Mouse (Mus musculus) adrenal gland, postnatal 10 days (tissue): ENCODE results near the gene Fxyd7. TPM values are rescaled to one million over a fixed set of nuclear protein-coding genes. Genes with fewer than 3 reads are reported as not detected.

Experiments used
- DNase-seq: peaks from one replicate; pipeline ENCODE4 v3.0.0; 2021; ENCODE audit warnings: mixed read lengths
- total RNA-seq, 2 experiments: library from RNA; stranded (reverse); gene quantifications; 2 replicates each; pipeline ENCODE4 v1.2.3; 2021

Gene Fxyd7
- total RNA-seq, 2 experiments from 2014 or later, result 7.5 to 18.2 TPM

DNA sequence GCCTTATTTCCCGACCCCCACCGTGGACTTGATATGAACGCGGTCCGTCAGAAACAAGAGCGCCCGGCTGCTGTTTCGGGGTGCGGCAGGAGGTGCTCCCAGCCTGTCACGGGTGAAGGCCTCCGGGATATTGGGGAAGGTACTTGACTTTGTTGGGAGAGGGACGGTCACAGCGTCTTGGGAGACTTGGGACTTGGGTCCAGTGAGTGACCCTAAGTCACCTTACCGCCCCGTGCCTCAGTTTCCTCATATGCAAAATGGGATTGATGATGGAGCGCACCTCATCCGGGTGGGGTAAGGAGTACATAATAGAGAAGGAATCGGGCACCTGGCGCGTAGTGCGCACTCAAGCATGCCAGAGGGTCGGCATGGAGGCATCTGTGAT is 976 bp upstream of the Fxyd7 start:
- DNase-seq, result no peak

DNA sequence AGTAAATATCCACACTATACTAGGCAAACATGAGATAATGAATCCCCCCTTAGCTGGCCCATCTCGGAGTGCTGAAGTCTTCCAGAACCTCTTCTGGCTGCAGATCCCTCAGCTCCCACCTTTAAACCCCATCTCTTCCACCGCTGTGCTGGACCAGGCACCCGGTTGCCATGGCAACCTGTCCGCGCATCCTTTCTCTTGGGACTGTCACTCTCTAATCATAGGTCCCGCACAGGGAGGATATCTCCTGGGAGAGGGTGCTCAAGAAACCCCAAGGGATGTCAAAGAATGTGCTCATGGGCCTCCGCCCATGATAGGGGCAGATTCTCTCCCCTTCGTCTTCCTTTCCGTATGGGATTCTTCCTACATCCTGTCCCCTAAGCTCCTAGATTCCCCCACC is 346 bp downstream of the Fxyd7 start:
- DNase-seq, result no peak

DNA sequence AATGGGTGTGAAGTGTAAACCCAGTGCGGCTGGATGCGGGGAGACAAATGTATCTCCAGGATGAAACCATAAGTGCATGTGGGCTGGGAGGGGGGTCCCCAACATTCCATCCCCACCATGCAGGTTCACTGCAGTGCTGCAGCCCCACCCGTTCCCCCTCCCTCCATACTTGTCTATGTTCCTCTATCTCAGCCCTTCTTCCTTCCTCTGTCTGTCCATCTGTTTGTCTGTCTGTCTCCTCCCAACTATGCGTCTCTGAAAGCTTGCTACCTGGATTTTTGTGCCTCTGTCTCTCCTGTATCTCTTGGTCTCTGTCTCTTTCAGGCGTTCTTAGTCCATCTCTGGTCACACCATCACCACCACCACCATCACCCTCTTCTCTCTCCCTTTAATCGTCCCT is 780 bp downstream of the Fxyd7 start:
- DNase-seq, result no peak

DNA sequence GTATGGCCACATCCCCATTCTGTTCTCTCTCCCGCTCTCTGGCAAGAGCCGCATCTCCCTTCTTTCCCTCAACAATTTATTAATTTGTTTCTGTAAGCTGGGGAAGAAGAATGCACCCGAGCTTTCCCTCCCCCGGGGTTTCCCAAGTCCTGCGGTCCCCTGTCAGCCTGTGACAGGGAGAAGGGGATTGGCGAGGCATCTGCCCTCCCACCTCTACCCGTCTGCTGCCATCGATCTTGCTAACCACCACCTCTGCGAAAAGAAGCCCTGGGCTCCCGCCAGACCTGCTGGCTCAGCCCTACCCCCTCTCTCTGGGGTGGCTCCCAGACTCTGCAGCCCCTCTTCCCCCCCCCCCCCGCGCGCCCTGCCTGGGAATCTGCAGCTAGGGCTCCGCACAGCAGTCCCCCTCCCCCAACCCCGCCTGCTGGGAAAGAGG is 1.4 kb downstream of the Fxyd7 start:
- DNase-seq, result no peak

DNA sequence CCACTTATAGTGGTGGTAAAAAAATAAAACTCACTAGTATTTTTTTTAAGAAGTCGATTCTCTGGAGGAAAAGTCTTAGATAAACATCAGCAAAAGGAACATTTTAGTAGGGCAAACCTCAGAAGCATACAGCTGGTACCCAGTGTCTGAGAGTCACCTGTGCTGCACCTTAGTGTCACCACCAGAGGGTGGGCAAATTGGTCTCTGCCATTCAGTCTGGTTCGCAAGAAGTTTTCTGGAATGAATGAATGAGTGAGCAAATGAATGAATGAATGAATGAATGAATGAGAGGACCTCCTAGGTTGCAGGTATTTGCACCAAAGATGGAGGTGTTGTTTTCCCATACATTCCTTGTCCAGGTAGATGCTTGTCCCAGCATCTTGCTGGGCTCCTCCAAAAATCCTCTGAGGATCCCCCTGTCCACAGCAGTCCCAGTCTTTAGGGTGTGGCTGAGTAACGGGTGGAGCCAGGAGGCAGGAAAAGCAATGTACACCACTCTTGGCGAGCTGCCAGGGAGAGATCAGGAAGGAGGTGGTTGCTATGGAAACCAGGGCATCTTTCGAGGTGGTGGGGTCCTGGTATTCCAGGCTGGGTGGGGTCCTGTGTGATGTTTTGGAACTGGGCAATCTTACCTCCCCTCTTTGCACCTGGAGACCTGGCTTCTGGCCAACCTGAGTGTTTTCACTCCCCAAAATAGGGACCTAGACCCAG is 2.0 kb downstream of the Fxyd7 start:
- no peak for DNase-seq

GRCm38 (mm10) chr7:31042431-31042910 is 8.8 kb downstream of the Fxyd7 start, which contains the start of gene Fxyd5:
Gene Fxyd5, minus strand, starts transcription at chr7:31042481.
- DNase-seq, result no peak

DNA sequence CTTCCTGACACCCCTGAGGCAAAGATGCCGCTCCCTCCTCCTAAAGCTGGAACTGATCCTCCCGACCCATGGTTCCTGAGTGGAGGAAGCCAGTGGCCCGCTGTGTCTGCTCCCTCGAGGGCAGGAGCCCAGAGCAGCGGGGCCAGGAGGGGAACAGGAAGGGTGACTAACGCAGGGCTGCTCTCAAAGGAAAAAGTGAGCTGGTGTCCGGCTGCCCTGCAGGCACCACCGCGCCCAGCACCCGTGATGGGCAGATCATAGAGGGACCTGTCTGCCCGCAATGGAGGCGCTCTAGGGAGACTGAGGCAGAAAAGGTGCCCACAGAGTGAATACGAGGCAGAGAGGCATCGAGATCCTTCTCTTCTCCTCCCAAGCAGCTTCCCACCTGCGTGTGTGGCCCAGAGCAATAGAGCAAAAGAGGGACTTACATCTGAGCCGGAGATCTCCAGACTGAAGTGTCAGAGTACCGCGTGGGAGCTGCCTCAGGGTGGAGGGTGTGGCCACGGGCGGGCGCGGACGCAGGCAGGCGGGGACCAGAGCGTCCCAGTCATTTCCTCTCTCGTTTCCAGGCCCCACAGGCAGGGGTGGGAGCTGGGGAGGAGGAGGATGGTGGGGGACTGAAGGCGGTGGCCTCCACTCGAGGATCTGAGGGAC is 9.5 kb downstream of the Fxyd7 start:
- peak; percentile 61 for DNase-seq

DNA sequence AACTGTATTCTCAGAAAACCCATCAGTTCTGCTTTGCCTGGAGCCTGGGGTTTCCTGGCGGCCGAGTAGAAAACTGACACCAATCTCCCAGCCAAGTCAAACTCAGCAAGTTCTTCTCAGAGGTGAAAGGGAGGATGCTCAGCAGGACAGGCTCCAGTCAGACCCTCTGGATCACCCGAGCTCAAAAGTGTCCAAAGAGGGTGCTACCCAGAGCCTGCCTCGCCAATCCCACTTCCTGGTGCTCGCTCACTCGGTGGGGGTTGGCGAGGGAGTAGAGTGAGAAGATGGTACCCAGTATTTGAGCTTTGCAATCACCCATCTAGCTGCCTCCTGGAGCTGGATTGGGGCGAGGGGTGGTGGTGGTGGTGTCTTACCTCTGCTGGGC is 10.3 kb downstream of the Fxyd7 start:
- no peak for DNase-seq

DNA sequence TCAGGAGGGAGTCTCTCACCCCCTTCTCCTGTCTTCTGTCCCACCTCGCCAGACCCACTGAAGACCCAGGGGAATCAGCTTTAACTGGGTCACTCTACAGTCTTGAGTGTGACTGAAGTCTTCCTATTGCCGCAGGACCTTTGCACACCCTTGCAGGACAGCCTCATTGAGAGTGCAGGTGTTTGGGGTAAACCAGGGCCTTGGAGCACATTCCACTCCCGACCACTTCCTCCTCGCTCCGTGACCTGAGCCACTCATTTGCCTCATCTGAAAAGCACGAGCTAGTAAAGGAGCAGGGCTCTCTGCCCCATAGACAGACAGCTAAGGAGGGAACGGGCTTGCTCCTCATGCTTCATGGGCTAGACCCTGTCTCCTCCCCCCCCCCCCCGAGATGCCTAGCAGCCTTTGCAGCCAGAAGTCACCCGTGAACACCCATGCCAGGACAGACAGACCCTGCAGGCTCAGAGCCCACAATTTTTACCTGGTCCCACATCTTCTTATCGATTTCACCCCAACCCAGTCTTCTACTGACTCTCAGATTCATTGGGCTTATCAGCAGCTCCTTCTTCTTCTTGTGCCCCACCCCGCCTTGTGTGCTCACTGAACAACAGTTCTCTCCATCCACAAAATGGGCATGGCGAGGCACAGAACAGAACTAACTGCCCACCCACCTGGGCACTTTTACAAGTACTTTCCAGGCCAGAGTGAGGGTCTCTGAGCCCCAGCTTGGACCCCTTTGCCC is 10.8 kb downstream of the Fxyd7 start:
- DNase-seq, result no peak

GRCm38 (mm10) chr7:31039011-31039410 is 12.3 kb downstream of the Fxyd7 start:
- DNase-seq, result no peak

DNA sequence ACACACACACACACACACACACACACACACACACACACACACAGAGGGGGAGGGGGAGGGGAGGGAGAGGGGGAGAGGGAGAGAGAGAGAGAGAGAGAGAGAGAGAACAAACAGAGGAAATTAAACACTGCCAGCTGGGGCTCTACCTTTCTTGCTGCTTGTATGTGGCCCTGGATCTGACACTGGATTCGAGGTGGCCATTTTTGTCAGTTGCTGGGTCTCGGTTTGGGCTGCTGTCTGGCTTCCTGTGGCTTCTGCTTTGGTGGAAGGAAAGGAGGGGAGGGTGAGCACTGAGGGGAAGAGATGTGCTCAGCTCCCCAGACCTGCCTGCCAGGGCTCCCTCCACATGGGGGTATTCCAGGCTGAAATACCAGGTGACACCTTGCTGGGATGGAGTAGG is 13.6 kb downstream of the Fxyd7 start:
- DNase-seq, result no peak

DNA sequence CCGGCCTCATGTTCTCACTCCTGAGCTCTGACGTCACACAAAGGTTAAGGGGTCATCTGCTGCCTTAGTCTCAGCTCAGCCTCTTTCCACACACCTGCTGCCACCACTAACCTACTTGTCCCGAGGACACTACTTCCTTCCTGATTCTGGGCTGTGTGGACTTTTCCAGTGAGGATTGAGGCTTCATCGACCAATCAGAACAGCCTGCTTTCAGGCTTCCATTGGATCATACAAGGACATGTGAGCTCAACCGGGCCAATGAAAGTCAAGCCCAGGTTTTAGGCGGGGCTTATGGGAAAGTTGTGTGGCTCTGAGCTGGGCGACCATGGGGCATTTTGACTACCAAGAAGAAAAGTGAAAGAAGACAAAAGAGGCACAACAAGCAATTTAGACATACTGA is 14.3 kb downstream of the Fxyd7 start:
- no peak for DNase-seq

GRCm38 (mm10) chr7:31035291-31035690 is 16.0 kb downstream of the Fxyd7 start:
- no peak for DNase-seq

DNA sequence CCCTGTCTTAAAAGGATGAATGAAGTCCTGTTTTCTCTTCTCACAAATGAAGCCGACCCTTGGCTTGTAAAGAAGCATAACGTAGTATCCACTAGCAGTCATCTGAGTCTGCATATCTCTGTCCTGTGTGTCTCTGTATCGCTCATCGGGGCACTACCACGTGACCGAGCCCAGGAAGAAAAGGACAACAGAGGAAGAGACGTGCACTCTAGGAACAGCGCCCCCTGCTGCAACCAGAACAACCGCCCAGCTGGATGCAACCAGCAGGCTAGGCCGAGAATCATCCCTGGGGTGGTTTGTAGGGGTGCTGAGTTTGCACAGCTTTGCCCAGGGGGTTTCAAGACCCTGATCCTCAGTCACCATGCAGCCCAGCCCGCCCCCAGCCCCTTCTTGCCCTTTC is 16.5 kb downstream of the Fxyd7 start:
- no peak for DNase-seq

GRCm38 (mm10) chr7:31033409-31034165 is 17.7 kb downstream of the Fxyd7 start:
- no peak for DNase-seq

- no peak for DNase-seq
Observed at GRCm38 (mm10) chr7:31031731-31032130, 19.5 kb downstream of the Fxyd7 start.

DNA sequence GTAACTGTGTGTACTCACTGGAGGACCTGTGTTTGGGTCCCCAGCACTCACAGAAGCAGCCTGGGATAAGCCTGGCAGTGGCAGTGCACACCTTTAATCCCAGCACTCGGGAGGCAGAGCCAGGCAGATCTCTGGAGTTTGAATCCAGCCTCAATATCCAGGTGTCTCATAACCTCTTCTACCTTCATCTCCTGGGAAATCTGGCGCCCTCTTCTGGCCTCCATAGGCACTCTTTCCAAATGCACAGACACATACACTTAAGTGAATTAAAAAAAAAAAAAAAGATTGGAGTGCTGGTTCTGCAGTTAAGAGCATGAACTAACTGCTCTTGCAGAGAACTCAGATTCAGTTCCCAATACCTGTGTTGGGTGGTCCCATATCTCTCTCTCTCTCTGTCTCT is 20.6 kb downstream of the Fxyd7 start:
- no peak for DNase-seq

DNA sequence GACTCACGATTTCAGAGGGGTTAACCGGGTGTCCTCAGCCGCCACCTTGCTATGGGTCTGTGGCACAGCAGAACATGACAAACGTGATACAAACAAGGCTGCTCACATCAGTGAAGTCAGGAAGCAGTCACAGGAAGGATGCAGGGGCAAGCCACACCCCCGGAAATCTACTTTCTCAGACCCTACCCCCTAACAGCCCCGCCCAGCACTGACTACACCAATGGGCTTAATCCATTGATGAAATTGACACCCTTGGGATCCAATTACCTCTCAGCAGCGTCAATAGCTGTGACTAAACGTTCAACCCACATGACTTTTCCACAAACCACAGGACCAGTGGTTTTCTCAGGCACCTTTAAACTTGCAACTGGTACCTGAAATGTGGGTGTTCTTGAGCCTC is 22.7 kb downstream of the Fxyd7 start:
- DNase-seq, result no peak

GRCm38 (mm10) chr7:31017104-31017901 is 34.0 kb downstream of the Fxyd7 start:
- peak; percentile 54 for DNase-seq

DNA sequence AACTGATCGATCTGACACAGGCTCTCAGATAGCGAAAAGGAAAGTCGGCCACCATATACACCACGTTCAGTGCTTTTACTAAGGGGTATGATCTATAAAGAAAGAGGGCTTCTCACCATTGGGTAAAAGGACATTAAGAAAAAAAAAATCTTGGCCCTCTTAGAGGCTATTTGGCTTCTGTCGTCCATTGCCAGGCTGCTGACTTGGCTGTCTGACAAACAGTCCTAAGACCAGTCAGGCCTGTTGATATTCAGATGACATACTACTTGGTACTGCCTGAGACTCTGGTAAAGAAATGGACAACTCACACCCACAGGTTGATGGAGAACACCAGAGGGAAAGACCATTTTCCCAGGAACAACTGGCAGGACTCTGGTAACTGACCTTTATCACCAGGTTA is 38.3 kb downstream of the Fxyd7 start:
- DNase-seq, result no peak

- no peak for DNase-seq
Observed at GRCm38 (mm10) chr7:31008889-31009288, 42.4 kb downstream of the Fxyd7 start.

DNA sequence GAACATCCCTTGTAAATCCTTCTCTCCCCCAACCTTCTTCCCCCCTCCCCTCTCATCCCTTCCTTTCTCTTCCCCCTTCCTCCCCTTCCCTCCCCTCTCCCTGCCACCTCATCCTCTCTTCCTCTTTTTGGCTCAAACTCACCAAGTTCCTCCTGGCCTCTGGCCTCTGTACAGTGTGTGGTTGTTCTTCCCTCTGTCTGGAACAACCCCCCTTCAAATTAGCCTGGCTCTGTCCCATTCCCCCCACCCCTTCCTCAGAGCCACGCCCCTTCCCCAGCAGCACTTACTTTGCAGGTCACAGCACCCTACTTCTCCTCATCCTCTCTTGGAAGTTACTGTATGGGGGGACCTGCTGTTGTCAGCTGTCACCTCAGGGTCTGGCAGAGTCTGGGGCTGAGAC is 43.1 kb downstream of the Fxyd7 start:
- no peak for DNase-seq
